ENCODE assay signal across 9 mouse cellular contexts in the genomic region with DNA sequence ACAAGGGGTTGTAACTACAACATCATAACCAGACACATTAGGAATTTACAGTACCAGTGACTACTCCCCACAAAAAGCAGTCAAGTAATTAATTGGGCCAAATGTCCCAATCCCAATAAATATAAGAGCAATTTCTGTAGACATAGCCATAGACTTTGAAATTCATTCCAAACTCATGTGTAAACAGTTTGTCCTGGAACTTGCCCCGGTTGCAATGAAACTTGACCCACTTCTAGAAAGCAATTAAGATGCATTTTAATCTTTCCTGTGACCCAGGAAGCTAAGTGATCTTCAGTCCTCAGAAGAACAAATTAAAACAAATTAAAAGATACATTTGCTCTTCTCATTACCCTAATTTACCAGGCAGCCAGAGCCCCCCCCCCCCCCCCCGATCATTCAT.
"Had no signal": no experiment of that assay in that cellular context is flagged by ENCODE, and none has a peak within 500 bp of the region (broad histone marks: within the 10 kb centered on the region; RNA-seq: fewer than 3 reads in every experiment).

No protein-coding gene starts in this region.

- H3K27me3 ChIP-seq: hindbrain, embryonic 15.5 days; limb, embryonic 13.5 days; lung, embryonic 15.5 days; midbrain, embryonic 12.5 days; stomach, embryonic 15.5 days had no signal

- ATAC-seq: intestine, embryonic 16.5 days had no signal

- H3K9ac ChIP-seq: hindbrain, embryonic 15.5 days; limb, embryonic 13.5 days; lung, embryonic 15.5 days; midbrain, embryonic 12.5 days; stomach, embryonic 15.5 days had no signal

- DNase-seq: lung, postnatal 14 days; thymus, postnatal 36 days had no signal

- H3K4me2 ChIP-seq: limb, embryonic 13.5 days; liver, embryonic 11.5 days; lung, embryonic 15.5 days; midbrain, embryonic 12.5 days; stomach, embryonic 15.5 days had no signal

- H3K4me1 ChIP-seq: lung, embryonic 15.5 days; midbrain, embryonic 12.5 days; stomach, embryonic 15.5 days had no signal

- H3K9me3 ChIP-seq: hindbrain, embryonic 15.5 days; limb, embryonic 13.5 days; lung, embryonic 15.5 days; midbrain, embryonic 12.5 days; stomach, embryonic 15.5 days had no signal

- H3K4me3 ChIP-seq: hindbrain, embryonic 15.5 days; limb, embryonic 13.5 days; lung, embryonic 15.5 days; midbrain, embryonic 12.5 days; stomach, embryonic 15.5 days had no signal

- H3K36me3 ChIP-seq: hindbrain, embryonic 15.5 days; limb, embryonic 13.5 days; lung, embryonic 15.5 days; midbrain, embryonic 12.5 days; stomach, embryonic 15.5 days had no signal

- H3K27ac ChIP-seq: hindbrain, embryonic 15.5 days; limb, embryonic 13.5 days; lung, embryonic 15.5 days; midbrain, embryonic 12.5 days; stomach, embryonic 15.5 days had no signal
